Mouse (Mus musculus): ENCODE measurements at regions not wholly inside any gene's neighbourhood (a gene's known extent, or its start where the extent isn't known, plus 50 kb on each side); places are given as distances from the start of the nearest gene placed in this dataset.

DNA sequence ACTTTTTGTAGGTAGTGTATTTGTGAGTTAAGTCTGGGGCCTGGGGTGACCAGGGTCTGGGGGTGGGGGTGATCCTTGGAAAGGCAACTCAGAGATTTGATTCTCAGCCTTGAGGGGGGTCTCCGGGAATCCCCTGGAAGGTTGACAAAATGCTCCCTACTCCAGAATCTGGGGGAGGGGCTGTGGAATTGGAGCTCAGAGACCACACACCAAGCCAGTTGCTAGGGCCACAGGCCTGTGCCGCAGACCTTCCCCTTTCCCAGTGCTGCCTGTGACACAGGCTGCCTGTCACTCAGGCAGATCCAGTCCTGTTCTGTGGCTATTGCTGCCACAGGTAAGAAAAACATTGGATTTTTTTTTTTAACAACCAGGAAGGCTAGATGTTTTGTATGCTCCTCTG lies 89.0 kb upstream of the Ercc6l2 start:
- Histone ChIP-seq H3K9ac (ENCODE audit: low read length) (no peak overlapping the region), H3K36me3 (ENCODE audit: control insufficient read depth, insufficient read depth, low read length) (no peaks in the 10 kb centered on the region), H3K4me3 (ENCODE audit: low read depth, low read length) (no peak overlapping the region), H3K27me3 (replicated peaks; ENCODE audit: control insufficient read depth, insufficient read depth, low read length) (no peaks in the 10 kb centered on the region), H3K4me2 (ENCODE audit: low read length) (no peak overlapping the region), H3K27ac (ENCODE audit: low read depth, low read length) (no peak overlapping the region), H3K9me3 (replicated peaks; ENCODE audit: control insufficient read depth, low read length) (no peaks in the 10 kb centered on the region), H3K4me1 (ENCODE audit: control insufficient read depth, insufficient read depth, low read length) (no peaks in the 10 kb centered on the region)
- ATAC-seq (no peak), DNase-seq (ENCODE audit: low spot score) (peak; percentile 15)
- 9% methylated on average over 2 of the region's 2 CpGs for WGBS

DNA sequence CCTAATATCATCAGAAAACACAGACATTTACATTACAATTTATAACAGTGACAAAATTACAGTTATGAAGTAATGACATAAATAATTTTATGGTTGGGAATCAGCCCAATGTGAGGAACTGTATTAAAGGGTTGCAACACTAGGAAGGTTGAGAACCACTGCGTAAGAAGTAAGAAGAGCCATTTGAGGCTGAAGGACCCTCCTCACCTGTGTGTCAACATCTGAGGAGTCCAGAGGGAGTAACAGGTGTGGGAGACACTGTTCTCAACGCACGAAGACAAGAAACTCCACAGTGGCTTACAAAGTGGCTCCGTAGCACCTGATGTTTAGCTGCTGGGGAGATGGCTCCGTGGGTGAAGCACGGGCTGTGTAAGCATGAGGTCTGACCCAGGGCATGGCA lies 88.5 kb upstream of the Ercc6l2 start:
- 91% methylated on average over 6 of the region's 6 CpGs for WGBS
- no peaks in the 10 kb centered on the region for H3K36me3 ChIP-seq (ENCODE audit: control insufficient read depth, insufficient read depth, low read length)
- no peaks in the 10 kb centered on the region for H3K27me3 ChIP-seq (replicated peaks; ENCODE audit: control insufficient read depth, insufficient read depth, low read length)
- no peak overlapping the region for H3K4me3 ChIP-seq (ENCODE audit: low read depth, low read length)
- no peak overlapping the region for H3K27ac ChIP-seq (ENCODE audit: low read depth, low read length)
- no peaks in the 10 kb centered on the region for H3K9me3 ChIP-seq (replicated peaks; ENCODE audit: control insufficient read depth, low read length)
- DNase-seq (ENCODE audit: low spot score) (no peak), ATAC-seq (no peak)
- H3K4me2 ChIP-seq (ENCODE audit: low read length): no peak overlapping the region
- H3K4me1 ChIP-seq (ENCODE audit: control insufficient read depth, insufficient read depth, low read length): no peaks in the 10 kb centered on the region
- no peak overlapping the region for H3K9ac ChIP-seq (ENCODE audit: low read length)

DNA sequence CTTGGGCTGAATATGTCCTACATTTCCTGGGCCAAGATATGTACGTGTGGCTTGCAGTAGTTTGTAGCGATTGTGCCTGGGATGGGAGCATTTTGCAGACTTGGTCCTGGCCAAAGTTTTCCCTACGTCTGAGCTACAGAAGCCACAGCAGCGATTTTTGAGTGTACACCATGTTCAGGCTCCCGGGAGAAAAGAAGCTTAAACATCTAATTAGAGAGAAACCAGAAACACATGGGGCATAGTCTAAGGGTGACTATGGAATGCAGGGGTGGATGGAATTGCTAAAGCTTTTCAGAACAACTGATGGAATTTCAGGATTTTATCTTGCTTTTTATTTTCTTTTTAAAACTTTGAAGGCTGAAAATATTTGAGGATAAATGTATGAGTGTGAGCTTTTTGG lies 79.3 kb upstream of the Ercc6l2 start:
- no peaks in the 10 kb centered on the region for H3K27me3 ChIP-seq (replicated peaks; ENCODE audit: control insufficient read depth, insufficient read depth, low read length)
- WGBS: 84% methylated on average over 5 of the region's 5 CpGs
- H3K4me2 ChIP-seq (ENCODE audit: low read length): no peak overlapping the region
- no peak overlapping the region for H3K9ac ChIP-seq (ENCODE audit: low read length)
- H3K4me3 ChIP-seq (ENCODE audit: low read depth, low read length): no peak overlapping the region
- DNase-seq (ENCODE audit: low spot score): no peak
- ATAC-seq: no peak
- no peaks in the 10 kb centered on the region for H3K9me3 ChIP-seq (replicated peaks; ENCODE audit: control insufficient read depth, low read length)
- H3K4me1 ChIP-seq (ENCODE audit: control insufficient read depth, insufficient read depth, low read length): no peaks in the 10 kb centered on the region
- H3K27ac ChIP-seq (ENCODE audit: low read depth, low read length): no peak overlapping the region
- no peaks in the 10 kb centered on the region for H3K36me3 ChIP-seq (ENCODE audit: control insufficient read depth, insufficient read depth, low read length)

DNA sequence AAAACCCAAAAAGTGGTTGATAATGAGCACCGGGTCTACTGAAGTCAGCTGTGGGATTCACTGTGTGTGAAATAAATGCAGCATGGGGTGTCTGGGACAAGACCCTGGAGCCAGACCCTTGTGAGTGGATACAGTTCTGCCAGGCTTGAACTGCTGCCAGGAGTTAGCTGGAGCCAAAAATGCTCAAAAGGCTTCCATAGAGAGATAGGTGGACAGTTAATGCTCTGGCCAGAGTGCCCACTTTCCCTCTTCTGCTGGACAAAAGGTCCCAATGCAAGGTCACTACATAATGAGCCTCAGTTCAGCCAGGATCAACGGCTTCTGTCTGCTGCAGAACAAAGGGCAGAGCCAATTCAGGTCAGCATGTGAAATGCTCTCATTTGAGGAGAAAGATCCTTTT lies 73.2 kb upstream of the Ercc6l2 start:
- no peak for ATAC-seq
- no peaks in the 10 kb centered on the region for H3K9me3 ChIP-seq (replicated peaks; ENCODE audit: control insufficient read depth, low read length)
- H3K4me3 ChIP-seq (ENCODE audit: low read depth, low read length): no peak overlapping the region
- no peak overlapping the region for H3K4me2 ChIP-seq (ENCODE audit: low read length)
- H3K4me1 ChIP-seq (ENCODE audit: control insufficient read depth, insufficient read depth, low read length): no peaks in the 10 kb centered on the region
- no peak overlapping the region for H3K27ac ChIP-seq (ENCODE audit: low read depth, low read length)
- H3K36me3 ChIP-seq (ENCODE audit: control insufficient read depth, insufficient read depth, low read length): no peaks in the 10 kb centered on the region
- H3K9ac ChIP-seq (ENCODE audit: low read length): no peak overlapping the region
- 56% methylated on average over 2 of the region's 2 CpGs for WGBS
- H3K27me3 ChIP-seq (replicated peaks; ENCODE audit: control insufficient read depth, insufficient read depth, low read length): no peaks in the 10 kb centered on the region
- peak; percentile 23 for DNase-seq (ENCODE audit: low spot score)

DNA sequence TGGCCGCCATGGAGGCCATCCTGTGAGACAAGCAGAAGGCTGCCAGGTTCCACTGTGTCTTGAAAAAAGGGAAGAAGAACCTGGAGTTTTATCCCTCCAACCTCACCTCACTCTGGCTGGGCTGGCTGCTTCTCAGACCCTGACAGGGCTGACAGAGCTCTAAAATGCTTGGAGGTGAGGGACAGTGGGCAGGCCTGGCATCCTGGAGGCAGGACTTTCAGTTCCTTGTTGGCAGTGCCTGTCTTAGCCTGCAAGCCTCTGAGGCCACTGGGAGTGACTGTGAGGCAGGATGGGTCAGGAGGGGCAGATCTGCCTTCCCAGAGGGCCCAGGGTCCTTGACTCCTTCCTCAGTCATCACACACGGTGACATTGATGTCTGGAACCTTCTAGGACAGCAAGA lies 66.3 kb upstream of the Ercc6l2 start:
- Histone ChIP-seq H3K4me2 (ENCODE audit: low read length) (no peak overlapping the region), H3K36me3 (ENCODE audit: control insufficient read depth, insufficient read depth, low read length) (no peaks in the 10 kb centered on the region), H3K27ac (ENCODE audit: low read depth, low read length) (no peak overlapping the region), H3K4me1 (ENCODE audit: control insufficient read depth, insufficient read depth, low read length) (no peaks in the 10 kb centered on the region), H3K4me3 (ENCODE audit: low read depth, low read length) (no peak overlapping the region), H3K9me3 (replicated peaks; ENCODE audit: control insufficient read depth, low read length) (no peaks in the 10 kb centered on the region; the same call in 1 of the 2 replicates), H3K27me3 (replicated peaks; ENCODE audit: control insufficient read depth, insufficient read depth, low read length) (no peaks in the 10 kb centered on the region), H3K9ac (ENCODE audit: low read length) (no peak overlapping the region)
- DNase-seq (ENCODE audit: low spot score) (no peak), ATAC-seq (no peak)
- WGBS: 96% methylated on average over 2 of the region's 2 CpGs

DNA sequence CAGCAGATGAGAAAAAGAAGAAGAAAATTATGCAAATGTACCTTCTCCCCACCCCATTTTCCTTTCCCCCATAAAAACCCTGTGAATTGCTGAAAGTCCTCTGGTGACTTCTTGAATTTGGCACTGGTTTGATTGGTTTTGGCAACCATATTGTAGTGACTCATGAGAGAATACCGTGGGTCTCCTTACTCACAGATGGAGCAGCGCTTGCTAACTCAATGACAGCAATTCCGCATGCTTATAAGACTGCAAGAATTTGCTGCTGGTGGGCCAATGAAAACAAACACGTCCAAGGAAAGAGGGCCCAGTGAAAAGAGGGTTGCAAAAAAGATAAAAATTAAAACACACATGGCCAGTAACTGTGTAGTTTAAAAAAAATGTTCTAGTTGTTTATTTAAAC lies 65.0 kb upstream of the Ercc6l2 start:
- 83% methylated on average over 4 of the region's 4 CpGs for WGBS
- DNase-seq (ENCODE audit: low spot score): peak; percentile 8

DNA sequence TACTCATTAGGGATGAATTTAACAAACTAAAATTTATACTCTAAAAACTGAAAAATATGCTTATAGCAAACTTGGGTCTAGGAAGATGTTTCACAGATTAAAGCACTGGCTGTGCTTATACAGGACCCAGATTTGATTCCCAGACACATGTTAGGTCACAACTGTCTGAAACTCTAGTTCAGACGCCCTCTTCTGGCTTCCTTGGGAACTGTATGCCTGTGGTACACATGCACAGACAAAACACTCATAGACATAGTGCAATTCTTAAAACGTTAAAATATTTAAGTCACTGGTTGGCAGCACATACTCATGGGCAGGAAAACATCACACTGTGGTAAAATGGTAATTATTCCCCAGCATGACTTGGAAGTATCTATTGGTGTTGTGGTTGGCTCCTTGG lies 63.8 kb upstream of the Ercc6l2 start:
- Histone ChIP-seq H3K36me3 (ENCODE audit: control insufficient read depth, insufficient read depth, low read length) (no peaks in the 10 kb centered on the region), H3K9ac (ENCODE audit: low read length) (no peak overlapping the region), H3K27ac (ENCODE audit: low read depth, low read length) (no peak overlapping the region), H3K4me3 (ENCODE audit: low read depth, low read length) (no peak overlapping the region), H3K27me3 (replicated peaks; ENCODE audit: control insufficient read depth, insufficient read depth, low read length) (no peaks in the 10 kb centered on the region), H3K9me3 (replicated peaks; ENCODE audit: control insufficient read depth, low read length) (no peaks in the 10 kb centered on the region; the same call in 1 of the 2 replicates), H3K4me2 (ENCODE audit: low read length) (no peak overlapping the region), H3K4me1 (ENCODE audit: control insufficient read depth, insufficient read depth, low read length) (no peaks in the 10 kb centered on the region)
- WGBS: 58% methylated on average over 2 of the region's 2 CpGs
- ATAC-seq (no peak), DNase-seq (ENCODE audit: low spot score) (no peak)

More for the DNA sequence above, 65.0 kb upstream of the Ercc6l2 start:
- Histone ChIP-seq H3K36me3 (ENCODE audit: control insufficient read depth, insufficient read depth, low read length) (no peaks in the 10 kb centered on the region), H3K27ac (ENCODE audit: low read depth, low read length) (no peak overlapping the region), H3K4me1 (ENCODE audit: control insufficient read depth, insufficient read depth, low read length) (no peaks in the 10 kb centered on the region), H3K9ac (ENCODE audit: low read length) (no peak overlapping the region), H3K4me2 (ENCODE audit: low read length) (no peak overlapping the region), H3K9me3 (replicated peaks; ENCODE audit: control insufficient read depth, low read length) (no peaks in the 10 kb centered on the region; the same call in 1 of the 2 replicates), H3K27me3 (replicated peaks; ENCODE audit: control insufficient read depth, insufficient read depth, low read length) (no peaks in the 10 kb centered on the region), H3K4me3 (ENCODE audit: low read depth, low read length) (no peak overlapping the region)
- no peak for ATAC-seq

DNA sequence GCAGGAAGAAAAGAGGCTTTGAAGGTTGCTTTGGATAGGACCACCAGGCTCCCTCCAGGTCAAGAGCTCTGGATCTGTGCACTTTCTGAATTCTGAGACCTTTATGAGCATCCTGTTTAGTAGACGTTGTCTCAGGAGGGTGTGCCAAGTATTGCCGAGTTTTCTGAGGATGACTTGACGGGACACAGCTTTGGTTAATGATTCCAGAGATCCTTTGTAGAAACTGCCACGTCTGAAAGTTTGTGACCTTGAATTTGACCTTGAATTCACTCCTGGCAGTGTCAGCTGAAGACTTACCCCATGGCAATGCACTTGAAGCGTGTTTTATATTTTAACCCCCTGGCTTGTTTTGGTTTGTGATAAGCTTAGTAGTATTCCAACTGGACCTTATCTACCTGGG lies 58.0 kb upstream of the Ercc6l2 start:
- no peak overlapping the region for H3K4me3 ChIP-seq (ENCODE audit: low read depth, low read length)
- no peak overlapping the region for H3K27ac ChIP-seq (ENCODE audit: low read depth, low read length)
- H3K4me2 ChIP-seq (ENCODE audit: low read length): no peak overlapping the region
- H3K9me3 ChIP-seq (replicated peaks; ENCODE audit: control insufficient read depth, low read length): no peaks in the 10 kb centered on the region
- DNase-seq (ENCODE audit: low spot score) (no peak), ATAC-seq (no peak)
- H3K4me1 ChIP-seq (ENCODE audit: control insufficient read depth, insufficient read depth, low read length): no peaks in the 10 kb centered on the region
- WGBS: 83% methylated on average over 5 of the region's 5 CpGs
- no peaks in the 10 kb centered on the region for H3K27me3 ChIP-seq (replicated peaks; ENCODE audit: control insufficient read depth, insufficient read depth, low read length)
- no peak overlapping the region for H3K9ac ChIP-seq (ENCODE audit: low read length)
- no peaks in the 10 kb centered on the region for H3K36me3 ChIP-seq (ENCODE audit: control insufficient read depth, insufficient read depth, low read length)

DNA sequence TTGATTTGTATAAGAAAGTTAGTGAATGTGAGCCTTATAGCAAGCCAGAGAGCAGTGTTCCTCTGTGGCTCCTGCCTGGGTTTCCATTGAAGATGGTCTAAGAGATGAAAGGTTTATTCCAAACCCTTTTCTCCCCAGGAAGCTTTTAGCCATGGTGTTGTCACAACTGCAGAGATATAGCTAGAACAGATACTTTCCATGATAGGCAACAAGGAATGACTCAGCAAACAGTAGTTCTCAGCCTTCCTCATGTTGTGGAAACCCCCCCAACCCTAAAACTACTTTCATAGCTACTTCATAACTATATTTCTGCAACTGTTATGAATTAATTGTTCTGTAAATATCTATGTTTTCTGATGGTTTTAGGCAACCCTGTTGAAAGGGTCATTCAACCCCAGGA lies 53.5 kb upstream of the Ercc6l2 start:
- no peak overlapping the region for H3K9ac ChIP-seq (ENCODE audit: low read length)
- DNase-seq (ENCODE audit: low spot score) (no peak), ATAC-seq (no peak)
- no peak overlapping the region for H3K4me2 ChIP-seq (ENCODE audit: low read length)
- H3K4me3 ChIP-seq (ENCODE audit: low read depth, low read length): no peak overlapping the region
- H3K27ac ChIP-seq (ENCODE audit: low read depth, low read length): no peak overlapping the region
- no peaks in the 10 kb centered on the region for H3K9me3 ChIP-seq (replicated peaks; ENCODE audit: control insufficient read depth, low read length)
- H3K27me3 ChIP-seq (replicated peaks; ENCODE audit: control insufficient read depth, insufficient read depth, low read length): no peaks in the 10 kb centered on the region
- no peaks in the 10 kb centered on the region for H3K36me3 ChIP-seq (ENCODE audit: control insufficient read depth, insufficient read depth, low read length)
- no peaks in the 10 kb centered on the region for H3K4me1 ChIP-seq (ENCODE audit: control insufficient read depth, insufficient read depth, low read length)
